Mouse (Mus musculus) gastrocnemius, postnatal 4 days (tissue): ENCODE measurements around the gene Rara. TPM values are rescaled to one million over a fixed set of nuclear protein-coding genes. Genes with fewer than 3 reads are reported as not detected.

ENCODE experiments used
- DNase-seq, 2 experiments: peaks; one replicate each; pipeline ENCODE4 v3.0.0; 2021 to 2022; ENCODE audit warnings: low spot score in 2 of 2, mixed read lengths in 2 of 2
- total RNA-seq, 2 experiments: library from RNA; stranded (reverse); gene quantifications; 2 replicates each; pipeline ENCODE4 v1.2.3; 2021

Rara gene
- total RNA-seq, 2 experiments from 2014 or later: 44.6 to 45.9 TPM

- peak; percentile 91 to 96 for DNase-seq
Measured at GRCm38 (mm10) chr11:98951026-98951906, 23.6 kb downstream of the Rara start.

DNA sequence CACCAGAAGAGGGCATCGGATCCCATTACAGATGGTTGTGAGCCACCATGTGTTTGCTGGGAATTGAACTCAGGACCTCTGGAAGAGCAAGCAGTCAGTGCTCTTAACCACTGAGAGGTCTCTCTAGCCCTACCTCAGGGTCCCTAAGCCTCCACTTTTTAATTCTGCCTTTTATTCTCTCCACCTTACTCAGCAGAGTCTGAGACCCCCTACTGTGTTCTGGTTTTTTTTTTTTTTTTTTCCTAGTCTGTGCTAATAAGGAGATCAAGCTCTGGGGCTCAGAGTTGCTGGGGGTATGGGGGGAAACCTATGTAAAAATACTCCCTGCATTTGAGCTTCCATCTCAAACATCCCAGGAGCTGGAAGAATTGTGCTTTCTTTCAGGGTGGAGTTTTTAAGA lies 24.5 kb downstream of the Rara start:
- no peak for DNase-seq

- DNase-seq: no peak
Measured at GRCm38 (mm10) chr11:98952736-98953135, 25.1 kb downstream of the Rara start.

DNA sequence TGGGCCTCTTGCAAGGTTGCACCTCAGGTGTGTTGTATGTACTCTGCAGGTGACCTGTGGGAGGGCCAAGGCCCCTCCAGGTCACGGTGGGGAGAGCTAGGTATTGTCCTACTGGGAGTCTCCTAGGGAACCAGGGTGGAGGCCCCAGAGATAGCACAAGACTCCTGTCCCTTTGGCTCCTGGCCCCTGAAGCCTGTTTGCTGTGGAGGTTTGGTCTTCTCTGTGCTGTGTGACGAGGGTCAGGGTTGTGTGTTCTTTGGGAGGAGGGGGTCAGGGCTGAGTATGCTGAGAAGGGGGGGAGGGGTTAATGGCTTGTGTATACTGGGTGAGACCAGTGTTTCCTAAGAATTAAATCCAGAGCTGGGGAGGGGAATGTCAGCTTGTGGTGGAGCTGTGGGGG lies 25.7 kb downstream of the Rara start:
- DNase-seq: no peak

- no peak for DNase-seq
Measured at GRCm38 (mm10) chr11:98953835-98954320, 26.3 kb downstream of the Rara start.

GRCm38 (mm10) chr11:98954373-98954772 lies 26.8 kb downstream of the Rara start:
- peak in 1 of 2 experiments; percentile 83 for DNase-seq

DNA sequence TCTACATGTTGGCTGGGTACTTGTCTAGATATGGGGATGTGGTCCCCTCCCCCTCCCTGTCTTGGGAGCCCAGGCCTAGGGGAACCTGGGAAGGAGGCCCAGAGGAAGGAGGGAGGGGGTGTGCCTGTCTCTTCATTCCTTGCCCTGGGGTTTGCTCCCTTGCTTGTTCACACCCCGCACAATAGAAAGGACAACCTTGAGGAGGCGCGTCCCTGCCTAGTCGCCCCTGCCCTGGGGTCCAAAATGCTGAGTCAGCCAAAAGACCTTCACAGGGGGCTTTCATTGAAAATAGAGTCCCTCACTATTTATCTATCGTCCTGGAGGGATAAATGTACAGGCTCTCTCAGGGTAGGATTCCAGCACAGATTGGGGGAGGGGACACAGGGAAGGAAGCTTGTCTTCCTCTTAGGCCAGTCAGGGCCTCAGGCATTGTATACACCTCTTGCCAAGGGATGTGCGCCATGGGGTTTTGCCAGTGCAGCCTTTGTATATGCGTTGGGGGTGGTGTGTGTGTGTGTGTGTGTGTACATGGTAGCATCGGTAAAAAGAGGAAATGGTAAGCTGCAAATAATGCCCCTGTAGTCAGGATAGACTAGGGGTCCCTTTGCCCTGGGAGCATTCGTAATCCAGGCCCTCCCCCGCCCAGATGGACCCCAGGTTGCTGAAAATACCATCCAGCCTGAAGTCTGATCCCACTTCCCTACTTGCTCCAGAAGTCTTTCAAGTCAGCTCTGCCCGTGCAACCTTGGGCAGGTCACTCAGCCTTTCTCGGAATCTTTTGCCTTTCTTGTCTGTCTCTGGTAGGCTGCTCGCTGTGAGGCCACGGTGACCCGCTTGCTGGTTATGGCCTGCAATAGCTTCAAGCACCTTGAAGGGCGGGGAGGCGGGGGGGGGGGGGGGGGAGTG lies 27.4 kb downstream of the Rara start:
- DNase-seq: no peak

DNA sequence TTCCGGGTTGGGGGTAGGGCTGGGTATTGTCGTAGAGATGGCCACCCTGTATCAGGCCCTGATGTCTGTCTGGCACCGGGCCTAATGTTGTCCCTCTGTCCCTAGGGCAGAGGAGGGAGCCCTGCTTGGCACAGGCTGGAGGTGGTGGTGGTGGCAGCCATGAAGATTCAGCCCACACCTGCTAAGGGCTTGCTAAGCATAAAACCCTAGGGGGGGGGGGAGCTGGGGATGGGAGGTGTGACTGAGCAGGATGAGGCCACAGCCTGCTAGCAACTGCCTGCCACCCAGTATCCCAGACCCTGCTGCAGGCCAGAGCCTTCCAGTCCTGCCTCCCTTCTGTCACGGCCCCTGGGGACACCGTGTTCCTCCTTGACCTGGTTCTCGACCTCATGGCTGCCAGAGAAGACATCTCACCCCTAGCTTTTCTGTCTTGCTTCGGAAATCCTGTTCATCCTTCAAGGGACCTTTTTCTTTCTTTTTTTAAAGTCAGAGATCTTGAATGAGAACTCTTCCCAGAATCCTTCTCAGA lies 28.2 kb downstream of the Rara start:
- DNase-seq: no peak

GRCm38 (mm10) chr11:98956340-98956739 lies 28.7 kb downstream of the Rara start:
- no peak for DNase-seq

DNA sequence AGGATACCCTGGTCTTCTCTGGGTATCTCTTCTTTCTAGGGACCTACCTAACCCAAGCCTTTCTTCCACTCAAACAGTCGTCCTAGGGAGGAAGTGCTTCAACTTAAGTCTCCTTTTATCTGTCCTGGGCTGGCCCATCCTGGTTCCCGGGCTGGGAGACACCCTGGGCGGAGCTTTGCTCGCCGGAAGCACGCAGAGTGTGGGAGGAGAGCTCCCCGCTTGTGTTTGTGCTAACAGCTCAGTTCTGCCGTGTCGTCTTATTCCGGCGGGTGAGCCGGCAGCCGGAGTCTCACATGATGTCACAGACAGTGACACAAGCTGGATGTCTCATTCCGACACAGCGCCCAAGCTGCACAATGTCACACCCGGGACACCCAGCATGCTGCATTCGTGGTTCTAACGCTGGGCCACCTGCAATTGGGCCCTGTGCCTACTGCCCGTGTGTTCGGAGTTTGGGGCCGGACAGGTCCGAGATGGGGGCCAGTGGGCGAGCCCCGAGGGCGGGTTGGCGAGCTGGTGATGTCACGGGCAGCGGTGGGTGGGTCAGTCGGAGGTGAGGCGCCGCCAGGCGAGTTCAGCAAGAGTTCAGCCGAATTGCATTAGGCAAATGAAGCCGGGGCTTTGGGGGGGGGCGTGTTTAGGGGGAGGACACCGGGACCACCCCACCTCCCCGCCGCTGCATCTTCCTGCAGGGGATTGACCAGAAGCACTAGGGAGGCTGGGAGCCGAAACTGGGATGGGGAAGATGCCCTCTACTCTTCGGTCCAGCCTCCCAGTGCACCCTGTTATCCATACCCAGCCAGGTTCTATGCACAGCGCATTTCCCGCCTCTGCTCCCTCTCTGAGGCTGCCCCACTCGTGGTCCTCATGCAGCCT lies 32.1 kb downstream of the Rara start:
- DNase-seq: peak; percentile 67 to 80

DNA sequence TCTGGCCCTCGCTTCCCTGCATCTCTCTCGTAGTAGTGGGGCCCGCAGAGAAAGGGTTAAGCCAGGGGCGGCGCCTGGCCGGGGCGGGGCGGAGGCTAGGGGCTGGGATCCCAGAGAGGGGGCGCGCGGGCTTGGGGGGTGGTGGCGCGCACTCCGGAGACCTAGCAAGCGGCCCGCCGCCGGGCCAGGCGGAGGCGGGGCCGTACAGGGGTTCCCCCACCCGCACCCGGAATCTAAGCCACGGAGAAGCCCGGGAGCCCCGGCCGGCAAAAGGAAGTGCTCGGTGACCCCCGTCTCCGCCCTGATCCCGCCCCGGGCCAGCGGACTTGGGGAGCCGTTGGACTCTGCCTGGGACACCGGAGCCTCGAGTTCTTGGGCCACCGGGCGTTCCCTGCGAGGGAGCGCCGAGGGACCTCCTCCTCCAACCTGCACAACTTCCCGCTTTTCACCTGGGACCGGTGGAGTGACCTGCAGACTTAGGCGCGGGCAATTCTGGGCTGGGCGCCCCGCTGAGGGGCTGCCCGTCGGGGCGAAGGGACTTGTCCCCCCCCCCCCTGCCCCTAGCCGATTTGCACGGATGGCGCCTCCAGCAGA lies 32.8 kb downstream of the Rara start:
- peak; percentile 76 to 84 for DNase-seq

DNA sequence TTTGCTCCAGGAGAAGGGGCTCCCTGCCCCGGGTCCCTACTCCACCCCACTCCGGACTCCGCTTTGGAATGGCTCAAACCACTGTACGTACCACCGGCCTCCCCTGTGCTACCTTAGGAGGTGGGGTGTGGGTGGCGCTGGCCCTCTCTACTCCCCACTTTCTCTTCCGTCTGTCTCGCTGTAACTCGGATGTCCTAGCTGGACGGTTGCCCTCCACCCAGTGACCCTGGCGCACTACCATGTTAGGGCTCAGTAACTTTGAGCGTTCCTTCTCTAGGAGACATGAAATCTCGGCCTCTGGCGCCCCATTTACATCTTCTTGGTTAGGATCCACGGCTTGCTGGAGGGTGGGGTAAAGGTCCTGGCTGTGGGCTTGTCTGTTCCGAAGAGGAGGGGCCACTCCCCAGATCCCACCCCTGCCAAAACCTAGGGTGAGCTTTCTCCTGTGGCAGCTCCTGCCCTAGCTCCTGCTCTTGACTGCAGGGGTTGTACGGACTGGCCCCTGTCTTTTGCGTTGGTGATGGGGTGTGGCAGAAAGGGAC lies 33.5 kb downstream of the Rara start:
- peak in 1 of 2 experiments; percentile 48 for DNase-seq

DNA sequence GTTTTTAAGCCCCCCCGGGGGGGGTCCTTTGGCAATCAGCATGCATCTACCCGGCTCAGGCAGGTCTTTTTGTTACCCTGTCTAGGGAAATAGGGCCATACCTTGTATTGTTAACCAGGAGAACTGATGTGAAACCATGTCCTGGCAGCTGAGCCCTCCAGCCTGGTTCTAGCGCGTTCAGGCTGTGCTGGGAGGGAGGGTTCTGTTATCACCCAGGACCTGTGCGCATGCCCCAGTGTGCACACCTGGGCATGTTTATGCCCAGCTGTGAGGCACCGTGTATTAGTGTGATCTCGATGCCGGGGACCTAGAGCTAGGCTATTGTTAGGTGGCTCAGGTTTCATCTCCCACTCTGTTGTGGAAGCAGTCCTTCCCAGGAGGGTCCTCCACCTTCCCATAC lies 34.1 kb downstream of the Rara start:
- no peak for DNase-seq

DNA sequence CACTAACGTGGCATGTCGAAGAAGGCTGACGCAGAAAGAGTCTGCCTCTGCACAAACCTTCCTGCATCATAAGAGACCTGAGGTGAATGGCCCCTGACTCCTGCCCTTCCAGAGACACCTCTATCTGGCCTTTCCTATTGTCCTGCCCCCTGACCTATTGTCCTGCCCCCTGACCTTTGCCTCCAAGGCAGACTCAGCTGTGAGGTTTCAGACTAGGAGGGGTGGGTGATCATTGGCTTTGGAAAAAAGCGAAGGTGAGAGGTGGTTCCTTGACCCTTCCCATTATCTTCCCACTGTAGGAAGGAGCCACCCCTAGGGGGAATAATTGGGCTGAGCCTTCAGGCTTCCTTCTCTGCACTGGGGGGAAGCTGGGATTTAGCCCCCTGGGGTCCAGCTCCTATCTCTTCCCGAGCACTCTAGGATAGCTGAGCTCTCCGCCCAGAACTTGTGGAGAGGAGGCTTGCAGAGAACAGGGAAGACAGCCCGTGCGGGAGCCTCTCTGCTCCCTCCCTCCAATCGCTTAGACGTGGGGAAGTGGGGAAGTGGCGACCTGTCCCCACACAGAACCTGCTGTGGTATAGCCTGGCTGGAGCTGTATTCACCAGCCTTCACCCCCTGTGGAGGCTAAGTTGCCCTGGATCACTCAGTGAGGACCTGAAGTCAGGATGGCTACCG lies 34.9 kb downstream of the Rara start:
- DNase-seq: no peak

DNA sequence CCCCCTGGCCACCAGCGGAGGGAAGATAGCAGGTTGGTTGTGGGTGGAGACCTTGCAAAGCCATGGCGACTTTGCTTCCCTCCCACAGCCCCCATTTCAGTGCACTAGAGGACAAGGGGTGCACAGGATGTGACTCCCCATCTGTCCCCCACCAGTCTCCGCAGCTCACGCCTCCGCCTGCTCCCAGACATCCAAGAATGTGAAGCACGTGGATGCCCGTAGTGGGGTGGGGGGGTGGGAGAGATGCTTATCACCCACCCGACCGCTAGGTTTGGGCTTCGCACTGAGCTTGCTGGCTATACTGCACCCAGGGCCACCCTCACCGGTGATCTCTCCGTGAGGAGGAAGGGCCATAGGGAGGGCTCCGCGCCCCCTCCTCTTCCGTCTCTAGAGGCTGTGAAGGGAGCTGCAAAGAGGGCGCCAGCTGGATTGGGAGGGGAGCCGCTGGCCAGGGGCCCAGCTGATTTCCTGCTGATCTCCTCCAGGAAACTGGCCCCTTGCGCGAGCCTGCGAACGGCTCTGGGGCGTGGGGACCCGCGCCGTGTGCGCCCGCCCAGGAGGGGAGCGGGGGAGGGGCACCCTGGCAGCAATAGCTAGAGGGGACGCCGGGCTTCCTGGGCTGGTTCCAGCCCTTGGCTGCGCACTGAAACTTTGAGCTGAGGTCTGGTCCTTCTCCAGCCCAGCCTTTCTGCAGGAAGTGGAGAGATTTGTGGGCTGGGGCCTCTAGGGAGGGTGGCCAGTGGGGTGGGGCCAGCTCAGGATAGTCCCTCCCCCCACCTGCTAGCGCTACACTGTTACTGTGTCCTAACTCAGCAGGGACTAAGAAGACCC lies 35.8 kb downstream of the Rara start:
- peak; percentile 79 to 89 for DNase-seq

GRCm38 (mm10) chr11:98964201-98964615 lies 36.6 kb downstream of the Rara start:
- DNase-seq: no peak

DNA sequence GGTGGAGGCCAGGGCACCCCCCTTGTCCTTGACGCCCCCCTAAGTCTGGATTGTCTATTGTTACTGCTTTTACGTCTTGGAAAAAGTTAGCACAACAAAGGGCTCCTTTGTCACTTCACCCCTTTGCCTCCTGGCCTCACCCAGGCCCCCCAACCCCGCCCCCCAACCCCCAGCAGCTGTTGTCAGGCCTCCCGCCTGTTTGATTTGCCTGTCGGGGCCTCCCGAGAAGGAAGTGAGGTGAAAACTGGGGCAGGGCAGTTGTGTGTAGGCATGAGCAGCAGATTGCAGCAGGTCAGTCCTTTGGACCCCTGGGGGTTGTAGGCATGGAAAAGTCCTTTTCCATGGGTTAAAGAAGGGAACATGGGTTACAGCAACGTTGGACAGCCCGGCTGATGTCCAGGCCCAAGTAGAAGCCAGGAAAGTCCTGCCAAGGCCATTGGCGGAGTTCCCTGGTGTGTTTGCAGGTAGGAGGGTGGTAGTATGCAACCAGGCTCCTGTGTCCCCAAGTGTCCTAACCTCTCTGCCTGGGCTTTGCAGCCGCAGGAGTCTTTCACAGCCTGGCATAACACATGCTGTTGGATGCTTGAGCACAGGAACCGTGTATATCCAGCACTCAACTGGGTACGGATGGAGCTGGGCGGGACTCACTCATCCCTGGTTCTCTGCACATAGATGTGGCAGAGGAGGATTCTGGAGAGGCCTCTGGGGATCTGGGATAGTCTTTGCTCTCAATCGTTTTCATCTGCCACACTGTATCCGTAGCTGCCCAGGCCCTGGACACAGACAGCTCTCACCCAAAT lies 37.2 kb downstream of the Rara start:
- no peak for DNase-seq
